Mouse (Mus musculus): ENCODE results near the gene Gm10428. TPM values are rescaled to one million over a fixed set of nuclear protein-coding genes. Genes with fewer than 3 reads are reported as not detected.

Gene Gm10428
- polyA plus RNA-seq, 1 experiment from 2014 or later: not detected

Other genes with a start within 250 kb of the Gm10428 start
- gene Cenpv, start 213.8 kb upstream of the Gm10428 start, polyA plus RNA-seq (2015; fragmentation: Nextera tagmentation; extraction: Ambion mirVana): 52.2 and 62.6 TPM in 2 replicates
- 4,310 and 4,558 TPM in 2 replicates for gene Ubb, start 201.9 kb upstream of the Gm10428 start, polyA plus RNA-seq (2015; fragmentation: Nextera tagmentation; extraction: Ambion mirVana)
- gene Trpv2, start 178.6 kb upstream of the Gm10428 start, polyA plus RNA-seq (2015; fragmentation: Nextera tagmentation; extraction: Ambion mirVana): 23.1 and 25.0 TPM in 2 replicates
- 8.5 and 8.9 TPM in 2 replicates for gene Lrrc75a, start 104.6 kb upstream of the Gm10428 start, polyA plus RNA-seq (2015; fragmentation: Nextera tagmentation; extraction: Ambion mirVana)
- 21.4 and 25.6 TPM in 2 replicates for gene Mmgt2, start 104.4 kb upstream of the Gm10428 start, polyA plus RNA-seq (2015; fragmentation: Nextera tagmentation; extraction: Ambion mirVana)
- 18.7 and 18.9 TPM in 2 replicates for gene Zfp287, start 21.2 kb upstream of the Gm10428 start, polyA plus RNA-seq (2015; fragmentation: Nextera tagmentation; extraction: Ambion mirVana)
- gene Zfp286, start 36.4 kb downstream of the Gm10428 start, polyA plus RNA-seq (2015; fragmentation: Nextera tagmentation; extraction: Ambion mirVana): 30.2 and 34.5 TPM in 2 replicates
- gene Trim16, start 67.1 kb downstream of the Gm10428 start, polyA plus RNA-seq (2015; fragmentation: Nextera tagmentation; extraction: Ambion mirVana): 9.6 and 10.2 TPM in 2 replicates
- gene Fbxw10, start 94.0 kb downstream of the Gm10428 start, polyA plus RNA-seq (2015; fragmentation: Nextera tagmentation; extraction: Ambion mirVana): 0.39 and 0.52 TPM in 2 replicates
- 46.9 and 58.4 TPM in 2 replicates for gene Tvp23b, start 126.4 kb downstream of the Gm10428 start, polyA plus RNA-seq (2015; fragmentation: Nextera tagmentation; extraction: Ambion mirVana)
- 0.44 TPM in 1 of 2 replicates, not detected in the other for gene Cdrt4, start 198.1 kb downstream of the Gm10428 start, polyA plus RNA-seq (2015; fragmentation: Nextera tagmentation; extraction: Ambion mirVana)

Data from neural tube, embryonic 13.5 days (tissue).